Mouse (Mus musculus) embryo, embryonic 9.5 days (tissue): Measurements from ENCODE around the gene Zfhx3.
A peak's percentile ranks its signal among the peaks of the same experiment; 100 is the strongest.

ENCODE experiments used
- DNase-seq: peaks from one replicate; pipeline ENCODE4 v3.0.0-alpha.2; 2017; ENCODE audit errors: extremely low spot score

Gene Zfhx3

DNA sequence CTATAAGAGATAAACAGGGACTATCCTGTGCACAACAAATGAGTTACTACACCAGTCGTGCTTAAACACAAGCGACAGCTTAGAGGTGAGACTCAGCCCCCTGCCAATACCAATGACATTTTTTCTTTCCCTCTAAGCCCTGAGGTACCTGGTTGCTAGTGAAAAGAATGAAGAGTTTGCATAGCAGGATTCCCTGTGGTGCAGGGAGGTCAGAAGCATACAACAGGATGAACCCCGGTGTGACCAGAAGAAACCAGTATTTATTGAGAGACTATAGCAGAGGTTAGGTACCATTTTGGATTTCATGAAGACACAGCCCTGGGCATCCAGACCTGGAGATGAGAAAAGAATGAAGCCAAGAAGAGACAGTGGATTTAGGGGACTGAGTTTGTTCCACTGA, 498.0 kb downstream of the Zfhx3 start:
- no peak for DNase-seq

DNA sequence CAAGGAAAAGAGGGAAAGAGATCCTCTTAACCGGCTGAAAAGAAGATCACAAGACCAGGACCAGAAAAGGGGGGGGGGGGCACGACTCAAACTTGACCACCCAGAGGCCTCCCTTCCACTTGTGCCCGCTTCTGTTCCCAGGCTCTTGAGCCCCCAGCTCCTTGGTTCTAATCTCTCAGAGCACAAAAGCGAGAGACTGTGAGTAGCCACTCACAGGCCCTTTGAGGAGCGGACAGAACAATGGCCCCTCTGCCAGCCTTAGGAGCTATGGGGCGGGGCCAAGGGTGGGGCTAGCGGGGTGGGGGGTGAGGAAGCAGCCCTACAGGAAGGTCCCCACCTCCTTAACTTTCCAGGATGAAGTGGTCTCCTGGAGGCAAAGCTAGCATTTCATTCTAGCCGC, 508.4 kb downstream of the Zfhx3 start:
- peak; percentile 51 for DNase-seq

- peak; percentile 25 for DNase-seq
Measured at GRCm38 (mm10) chr8:108454561-108455311, 512.3 kb downstream of the Zfhx3 start.

- DNase-seq = no peak
Measured at GRCm38 (mm10) chr8:108466653-108467052, 524.2 kb downstream of the Zfhx3 start.

DNA sequence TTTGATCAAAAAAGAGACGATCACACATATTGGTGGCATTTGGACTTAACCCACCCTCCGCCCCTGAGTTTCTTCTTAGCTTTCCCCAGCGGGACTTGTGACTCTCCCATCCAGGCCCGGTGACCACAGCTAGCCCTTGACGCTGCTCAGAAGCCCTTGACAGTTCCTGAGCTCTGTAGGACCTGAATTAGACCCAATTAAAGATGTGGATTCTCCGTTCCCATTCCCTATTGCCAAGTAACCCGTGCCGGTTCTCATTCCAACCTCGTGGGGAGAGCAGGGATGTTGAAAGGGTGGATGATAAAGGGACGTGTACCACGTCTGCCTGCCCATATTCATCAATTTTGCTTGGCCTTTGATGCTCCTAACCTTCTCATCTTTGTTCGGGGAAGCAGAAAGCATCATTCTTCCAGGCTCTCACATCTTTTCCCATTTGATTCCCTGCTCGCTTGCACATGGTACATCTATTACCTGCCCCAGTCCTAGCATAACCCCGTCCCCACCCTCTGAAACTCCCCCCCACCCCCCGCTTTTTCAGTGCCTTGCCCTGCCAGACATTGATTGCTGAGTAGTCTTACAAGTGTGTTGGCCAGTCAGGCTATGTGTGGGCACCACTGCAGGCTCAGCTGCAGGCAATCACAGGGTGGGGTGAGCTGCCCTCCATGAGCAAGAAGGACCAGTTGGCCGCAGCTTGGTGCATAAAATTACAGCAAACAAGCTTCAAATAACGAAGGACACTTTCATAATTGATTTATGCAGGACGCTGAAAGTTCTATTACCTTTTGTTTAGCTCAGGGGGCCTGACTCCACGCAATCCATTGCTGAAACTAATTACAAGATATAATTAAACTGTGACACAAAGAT, 525.0 kb downstream of the Zfhx3 start:
- DNase-seq = no peak

DNA sequence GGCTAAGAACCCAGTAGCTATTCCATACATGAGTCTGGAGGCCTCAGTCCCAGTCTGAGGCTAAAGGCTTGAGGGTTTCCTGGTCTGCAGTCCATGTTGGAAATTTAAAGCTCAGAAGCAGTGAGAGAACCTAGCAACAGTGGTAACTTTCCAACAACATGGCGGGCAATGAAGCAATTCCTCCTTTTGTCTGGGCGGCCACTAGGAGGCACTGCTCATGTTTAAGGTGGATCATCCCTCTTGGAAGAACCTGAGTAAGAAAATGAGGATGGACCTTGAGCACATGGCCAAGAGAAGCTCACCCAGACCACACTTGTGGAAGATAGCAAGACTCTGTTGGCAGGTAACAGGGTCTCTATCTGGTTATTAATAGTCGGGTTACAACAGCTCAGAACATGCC, 527.8 kb downstream of the Zfhx3 start:
- no peak for DNase-seq

DNA sequence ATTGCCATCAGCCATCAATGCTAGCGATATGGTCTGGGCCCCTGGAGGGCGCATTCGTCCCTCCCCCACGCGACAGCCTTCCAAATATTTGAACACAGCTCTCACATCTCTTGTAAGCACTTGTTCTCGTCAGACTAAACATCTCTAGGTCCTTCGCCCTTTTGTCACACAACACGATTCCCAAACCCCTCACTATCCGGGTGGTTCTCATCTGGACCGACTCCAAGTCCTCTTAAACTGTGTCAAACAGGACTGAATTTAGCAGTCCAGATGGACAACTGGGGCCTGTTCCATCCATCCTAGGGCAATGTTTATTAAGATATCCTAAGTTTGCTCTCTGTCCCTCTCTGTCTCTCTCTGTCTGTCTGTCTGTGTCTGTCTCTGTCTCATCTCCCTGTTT, 532.1 kb downstream of the Zfhx3 start:
- DNase-seq = no peak

DNA sequence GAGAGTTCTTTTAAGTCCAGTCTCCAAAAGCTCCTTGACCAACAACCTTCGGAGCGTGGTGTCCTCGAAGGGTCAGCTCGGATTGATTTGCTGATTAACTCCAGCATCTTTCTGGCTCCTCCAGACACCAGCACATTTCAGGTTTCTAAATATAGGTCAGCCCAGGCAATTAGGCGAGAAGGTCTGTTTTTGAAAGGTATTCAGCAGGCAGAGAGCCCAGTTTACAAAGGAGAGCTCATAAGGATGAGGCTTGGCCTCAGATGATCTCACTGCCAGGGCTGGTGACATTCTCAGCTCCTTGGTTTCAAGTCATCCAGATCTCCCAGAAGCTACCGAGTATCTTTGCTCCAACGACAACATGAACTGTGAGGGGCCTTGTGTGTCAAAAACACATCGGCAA, 535.7 kb downstream of the Zfhx3 start:
- no peak for DNase-seq

GRCm38 (mm10) chr8:108480141-108480540, 537.7 kb downstream of the Zfhx3 start:
- DNase-seq = no peak

GRCm38 (mm10) chr8:108481167-108481815, 538.8 kb downstream of the Zfhx3 start:
- peak; percentile 74 for DNase-seq

DNA sequence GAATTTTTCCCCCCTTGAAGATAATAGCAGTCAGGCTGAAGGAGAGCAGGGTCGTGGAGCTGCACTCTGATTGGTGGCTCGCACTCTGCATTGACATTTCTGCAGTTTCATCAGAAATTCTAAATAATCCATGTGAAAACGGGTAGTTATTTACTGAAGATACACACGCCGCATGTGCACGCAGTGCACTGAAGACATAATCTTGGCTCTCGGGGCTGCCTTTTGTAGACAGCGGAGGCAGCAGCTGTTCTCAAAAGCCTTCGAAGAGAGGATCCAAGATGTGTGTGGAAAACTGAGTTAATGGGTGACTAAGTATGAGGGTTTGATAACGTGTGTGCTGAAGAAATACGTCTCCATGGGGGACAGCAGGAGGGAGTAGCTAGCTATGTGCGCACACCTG, 553.7 kb downstream of the Zfhx3 start:
- no peak for DNase-seq

DNA sequence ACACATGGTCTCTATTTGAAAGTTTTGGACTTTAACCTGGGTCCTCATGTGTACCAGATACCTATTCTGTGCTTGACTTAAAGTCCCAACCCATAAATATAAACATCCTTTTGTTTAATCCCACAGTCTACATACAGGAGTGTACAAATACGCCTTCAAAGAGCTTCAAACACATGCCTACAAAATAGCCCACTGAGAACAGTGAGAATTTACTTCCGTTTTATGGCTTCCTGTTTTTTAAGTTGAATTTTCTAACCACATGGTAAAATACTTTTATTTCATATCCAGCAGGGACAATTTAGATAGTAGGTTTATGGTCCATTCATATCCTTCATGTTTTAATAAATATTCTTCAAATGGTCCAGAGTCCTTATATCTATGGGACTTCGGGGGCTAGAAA, 564.3 kb downstream of the Zfhx3 start:
- no peak for DNase-seq

- no peak for DNase-seq
Measured at GRCm38 (mm10) chr8:108507769-108508168, 565.3 kb downstream of the Zfhx3 start.

DNA sequence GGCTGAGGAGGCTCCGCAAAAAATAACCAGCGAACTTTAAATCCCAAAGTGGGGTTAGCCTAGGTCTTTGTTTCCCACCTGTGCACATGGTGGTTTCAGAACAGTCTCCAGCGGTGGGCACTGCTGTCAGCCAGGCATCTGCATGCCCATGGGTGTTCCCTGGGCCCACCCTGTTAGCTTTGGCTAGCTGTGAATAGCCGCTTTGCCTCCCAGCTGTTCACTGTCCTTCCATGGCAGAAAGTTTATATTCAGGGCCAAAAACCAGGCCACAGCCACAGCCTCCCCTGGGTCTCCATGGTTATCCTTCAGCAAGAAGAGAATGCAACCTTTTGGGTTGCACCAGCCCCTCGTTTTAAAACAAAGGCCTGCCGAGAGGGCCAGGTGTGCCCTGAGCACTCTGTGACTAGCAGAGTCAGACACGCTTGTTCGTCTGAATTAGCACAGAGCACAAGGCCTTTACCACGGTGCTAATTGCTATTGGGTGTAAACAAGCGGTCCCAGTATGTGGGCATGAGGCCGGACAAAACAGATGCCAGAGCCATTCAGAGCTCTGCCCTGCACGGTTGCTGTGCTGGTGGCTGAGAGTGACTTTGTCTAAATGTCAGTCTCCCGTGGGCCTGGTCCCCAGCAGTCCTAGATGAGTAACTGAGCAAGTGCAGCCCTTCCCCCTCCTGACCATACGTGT, 568.3 kb downstream of the Zfhx3 start:
- DNase-seq = peak; percentile 11

- DNase-seq = no peak
Measured at GRCm38 (mm10) chr8:108518116-108518515, 575.7 kb downstream of the Zfhx3 start.

DNA sequence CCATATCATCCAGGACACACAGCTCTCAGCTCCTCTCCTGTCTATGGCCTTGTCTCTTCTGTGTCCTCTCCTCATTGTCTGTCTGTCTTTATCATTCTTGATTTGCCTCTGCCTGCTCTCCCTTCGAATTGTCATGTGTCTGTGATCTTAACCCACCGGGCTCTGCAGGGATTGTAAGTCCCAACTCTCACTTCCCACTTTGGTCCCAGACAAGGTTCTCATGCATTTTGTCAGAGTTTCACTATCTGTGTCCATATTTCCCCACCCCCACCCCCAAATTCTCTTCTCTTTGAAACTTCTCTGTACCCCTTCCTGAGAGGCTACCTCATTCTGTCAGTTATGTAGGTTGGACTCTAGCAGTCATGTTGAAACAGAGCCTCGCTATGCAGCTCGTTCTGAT, 579.6 kb downstream of the Zfhx3 start:
- no peak for DNase-seq

- no peak for DNase-seq
Measured at GRCm38 (mm10) chr8:108529421-108529820, 587.0 kb downstream of the Zfhx3 start.

DNA sequence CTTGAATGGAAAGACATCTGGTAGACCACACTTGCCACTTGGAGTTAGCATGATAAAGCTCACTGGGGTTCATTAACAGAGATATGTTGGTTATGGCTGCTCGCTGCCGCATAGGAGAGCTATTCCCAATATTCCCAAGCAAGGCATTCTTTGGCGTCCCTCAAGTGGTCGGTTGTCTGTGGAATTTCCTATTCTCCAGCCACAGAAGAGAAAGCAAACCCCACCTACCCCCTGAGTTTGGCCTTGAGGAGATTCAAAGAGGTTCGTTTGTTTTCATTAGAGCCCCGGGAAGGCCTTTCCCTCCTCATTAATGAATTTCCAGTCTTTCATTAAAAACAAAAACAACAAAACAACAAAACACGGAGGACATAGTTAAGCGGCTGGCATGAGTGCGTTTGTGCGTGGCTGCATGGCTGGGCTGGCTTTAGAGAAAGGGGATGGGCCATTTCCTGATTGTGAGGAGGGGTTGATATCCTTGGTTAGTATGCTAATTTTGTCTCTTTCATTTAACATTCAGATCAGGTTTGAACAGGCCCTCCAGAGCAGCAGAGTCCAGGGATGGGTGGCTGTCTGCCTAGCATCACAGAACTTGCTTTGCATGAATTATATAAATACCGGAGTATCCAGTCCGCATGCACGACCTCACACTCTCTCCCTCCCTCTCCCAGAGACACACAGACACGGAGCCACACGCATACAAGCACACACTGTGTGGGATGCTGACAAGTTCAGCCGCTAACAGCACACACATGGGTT, 592.9 kb downstream of the Zfhx3 start:
- no peak for DNase-seq

DNA sequence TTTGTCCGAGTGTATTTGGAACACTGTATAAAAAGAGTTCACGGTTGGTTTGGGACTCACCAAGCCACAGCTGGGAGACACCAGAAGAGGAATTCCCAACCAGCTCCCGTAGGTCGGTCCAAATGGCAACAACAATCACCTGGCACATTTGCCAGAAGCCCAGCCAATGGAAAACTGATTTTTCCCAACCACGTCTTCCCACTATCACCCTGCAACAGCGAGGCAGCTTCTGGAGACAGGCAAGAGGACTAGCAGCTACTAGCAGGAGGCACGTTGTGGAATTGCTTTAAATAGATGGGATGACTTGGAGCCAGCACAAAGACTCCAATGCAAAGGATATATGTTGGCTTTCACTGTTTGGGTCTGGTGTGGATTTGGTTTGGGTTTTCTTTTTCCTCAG, 593.7 kb downstream of the Zfhx3 start:
- DNase-seq = no peak

- DNase-seq = no peak
Measured at GRCm38 (mm10) chr8:108536911-108537351, 594.5 kb downstream of the Zfhx3 start.
